Mouse (Mus musculus): Measurements from ENCODE around the gene Samd8.

- no peak for TF ChIP-seq ZC3H11A (IDR thresholded peaks at IDR 0.05; ENCODE audit: borderline replicate concordance, low read depth, low read length)
- TF ChIP-seq MAFK (IDR thresholded peaks at IDR 0.05; ENCODE audit: insufficient read depth, low read depth, low read length): no peak
- no peak for TF ChIP-seq ZNF384 (IDR thresholded peaks at IDR 0.05; ENCODE audit: low read depth, low read length)
Observed at GRCm38 (mm10) chr14:21720430-21721205, 29.7 kb upstream of the Samd8 start.

Data from ES-E14 (cell line).